Mouse (Mus musculus) natural killer cell, adult 2 months (primary cell): ENCODE results near the gene Tes.

Experiments used
- DNase-seq, 2 experiments: peaks; one replicate each; pipeline ENCODE4 v3.0.0; 2022; ENCODE audit warnings: low spot score in 2 of 2

Gene Tes

DNA sequence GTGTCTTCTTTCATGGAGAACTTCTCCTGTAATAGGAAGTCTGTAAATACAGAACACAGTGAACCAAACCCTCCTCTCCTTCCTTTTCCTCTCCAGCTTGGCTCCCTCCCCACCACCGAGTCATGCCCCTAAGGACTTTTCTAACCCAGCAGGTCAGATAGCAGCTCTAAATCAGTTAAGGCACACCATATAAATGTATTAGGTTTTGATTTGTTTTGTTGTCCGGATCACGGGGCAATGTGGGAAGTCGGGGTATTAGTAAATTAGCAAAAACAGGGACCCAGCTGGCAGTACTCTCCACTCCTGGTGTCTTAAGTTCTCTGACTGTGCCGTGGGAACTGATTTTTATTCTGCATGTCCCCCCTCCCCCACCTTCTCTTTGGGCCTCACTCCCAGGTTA lies 14.4 kb downstream of the Tes start:
- no peak for DNase-seq

DNA sequence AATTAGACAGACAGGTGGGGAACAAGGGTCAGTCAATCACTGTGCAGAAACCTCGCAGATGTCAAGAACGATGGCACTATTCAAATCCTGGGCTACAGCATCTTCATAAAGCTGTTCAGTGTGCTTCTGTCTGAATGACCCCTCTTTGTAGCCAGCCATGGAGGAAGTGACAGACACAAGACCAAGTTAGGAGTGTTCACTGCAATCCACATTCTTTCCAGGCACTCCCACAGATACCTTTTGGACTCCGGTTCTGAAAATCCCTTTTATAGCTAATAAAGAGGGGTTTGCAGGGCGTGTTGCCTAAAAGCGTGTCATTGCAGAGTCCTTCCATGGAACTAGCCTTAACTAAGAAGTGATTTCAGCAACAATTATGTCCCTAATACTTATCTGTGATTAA lies 14.9 kb downstream of the Tes start:
- DNase-seq = no peak

DNA sequence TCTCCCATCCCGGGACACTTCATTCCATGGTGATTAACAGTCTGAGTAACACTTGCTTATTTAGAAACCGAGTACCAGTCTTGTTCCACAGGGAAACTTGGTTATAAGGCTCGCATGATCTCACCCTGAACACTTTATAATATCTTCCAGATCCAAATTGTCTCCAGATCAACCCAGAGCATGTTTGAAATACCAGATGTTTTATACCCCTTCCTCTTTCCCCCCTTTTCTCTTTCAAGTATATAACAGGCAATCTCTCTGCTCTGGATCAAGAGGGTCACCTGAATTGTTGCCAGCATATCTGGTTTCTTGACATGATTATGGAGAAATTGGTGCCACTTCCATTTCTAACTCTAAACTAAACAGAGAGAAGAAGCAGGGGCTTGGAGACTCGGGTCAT lies 17.3 kb downstream of the Tes start:
- DNase-seq = no peak

- DNase-seq = no peak
Observed at GRCm38 (mm10) chr6:17082800-17083199, 17.9 kb downstream of the Tes start.

GRCm38 (mm10) chr6:17087485-17087884 lies 22.5 kb downstream of the Tes start:
- DNase-seq = peak; percentile 62 to 74

DNA sequence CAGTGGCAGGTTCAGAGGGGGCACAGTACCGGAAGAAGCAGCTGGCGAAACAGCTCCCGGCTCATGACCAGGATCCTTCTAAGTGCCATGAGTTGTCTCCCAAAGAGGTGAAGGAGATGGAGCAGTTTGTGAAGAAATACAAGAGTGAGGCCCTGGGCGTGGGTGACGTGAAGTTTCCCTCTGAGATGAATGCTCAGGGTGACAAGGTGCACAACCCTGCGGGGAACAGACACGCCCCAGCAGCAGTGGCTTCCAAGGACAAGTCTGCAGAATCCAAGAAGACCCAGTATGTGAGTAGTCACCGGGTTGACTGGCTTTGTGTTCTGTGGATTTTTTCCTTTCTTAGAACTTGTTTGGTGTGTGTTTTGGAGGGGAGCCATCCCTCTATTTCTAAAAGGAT lies 32.4 kb downstream of the Tes start:
- DNase-seq = no peak

DNA sequence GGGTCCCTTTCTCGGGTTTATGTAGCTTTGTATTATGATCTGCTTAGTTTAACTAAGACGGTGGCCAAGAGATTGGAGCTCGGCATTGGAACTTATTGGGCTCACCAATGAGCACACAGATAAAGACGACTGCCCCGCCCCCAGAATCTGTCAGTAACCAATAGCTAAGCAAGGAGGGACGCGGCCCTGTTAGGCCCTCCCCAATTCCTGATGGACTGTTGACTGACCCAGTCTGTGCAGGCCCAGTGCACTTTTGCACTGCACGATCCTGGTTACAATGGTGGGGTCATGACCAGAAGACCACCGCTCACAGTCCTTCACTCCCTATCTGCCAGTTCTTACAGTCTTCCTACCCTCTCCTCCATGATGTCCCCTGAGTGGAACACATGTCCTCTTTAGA lies 33.6 kb downstream of the Tes start:
- DNase-seq = no peak

GRCm38 (mm10) chr6:17099477-17100130 lies 34.7 kb downstream of the Tes start:
- DNase-seq = no peak

- peak in 1 of 2 experiments; percentile 4 for DNase-seq
Observed at GRCm38 (mm10) chr6:17105714-17106113, 40.8 kb downstream of the Tes start.

GRCm38 (mm10) chr6:17106493-17106892 lies 41.5 kb downstream of the Tes start:
- DNase-seq = no peak

GRCm38 (mm10) chr6:17109204-17109603 lies 44.3 kb downstream of the Tes start:
- no peak for DNase-seq

DNA sequence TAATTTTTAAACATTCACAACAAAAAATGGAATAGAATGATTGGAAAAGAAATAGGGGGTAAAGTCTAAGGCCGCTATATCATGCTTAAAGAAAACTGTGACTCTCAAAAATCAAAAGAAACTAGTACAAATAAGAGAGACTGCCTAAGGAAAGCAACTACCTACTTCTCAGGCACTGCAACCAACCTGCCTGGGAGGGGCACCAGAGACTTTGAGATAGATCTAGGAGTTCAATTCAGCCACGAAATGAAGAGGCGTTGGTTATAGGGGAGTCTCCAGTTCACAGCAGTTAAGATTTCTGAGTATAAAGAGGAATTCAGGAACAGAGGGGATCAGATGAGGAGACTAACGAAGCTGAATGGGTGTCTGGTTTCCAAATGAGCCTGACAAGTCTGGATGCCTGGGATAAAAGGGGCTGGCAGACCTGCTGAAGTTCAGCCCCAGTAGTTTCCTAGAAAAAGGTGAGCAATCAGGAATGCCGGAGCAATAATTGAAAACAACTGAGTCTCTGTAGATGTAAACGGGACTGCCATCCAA lies 45.7 kb downstream of the Tes start:
- no peak for DNase-seq

GRCm38 (mm10) chr6:17112081-17112480 lies 47.1 kb downstream of the Tes start:
- DNase-seq = no peak

DNA sequence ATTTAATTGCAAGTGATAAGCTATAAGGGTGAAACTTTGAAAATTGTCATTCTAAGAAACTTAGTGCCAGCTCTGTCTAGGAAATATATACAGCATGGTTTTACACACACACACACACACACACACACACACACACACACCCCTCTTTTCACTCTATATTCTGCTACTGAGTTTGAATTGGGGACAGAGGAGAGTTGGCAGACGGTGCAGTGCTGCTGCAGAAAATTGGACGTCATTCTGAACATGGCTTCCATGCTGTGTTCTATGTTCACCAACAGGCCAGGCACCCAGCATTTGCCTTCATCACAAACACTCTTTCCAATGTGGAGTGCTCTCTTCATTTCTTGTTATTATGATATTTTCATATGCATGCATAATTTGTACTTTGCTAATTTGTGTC lies 48.0 kb downstream of the Tes start:
- no peak for DNase-seq

DNA sequence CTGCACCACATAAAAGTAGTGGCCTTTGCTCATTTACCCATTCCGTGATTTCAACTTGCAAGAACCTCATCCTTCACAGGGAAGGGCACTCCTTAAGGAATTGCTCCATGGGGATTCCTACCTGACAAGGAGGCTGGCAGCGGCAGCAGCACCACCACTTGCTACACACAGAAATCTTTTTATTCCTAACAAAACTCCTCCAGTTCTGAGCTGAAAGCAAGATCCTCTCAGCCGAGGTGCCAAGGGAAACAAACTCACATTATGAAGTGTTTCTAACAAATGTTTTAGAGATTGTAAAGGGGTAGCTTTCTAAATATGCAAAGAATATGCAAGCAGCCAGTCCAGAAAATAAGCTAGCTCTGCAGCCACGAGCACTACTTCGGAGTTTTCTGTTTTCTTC lies 49.6 kb downstream of the Tes start:
- no peak for DNase-seq

DNA sequence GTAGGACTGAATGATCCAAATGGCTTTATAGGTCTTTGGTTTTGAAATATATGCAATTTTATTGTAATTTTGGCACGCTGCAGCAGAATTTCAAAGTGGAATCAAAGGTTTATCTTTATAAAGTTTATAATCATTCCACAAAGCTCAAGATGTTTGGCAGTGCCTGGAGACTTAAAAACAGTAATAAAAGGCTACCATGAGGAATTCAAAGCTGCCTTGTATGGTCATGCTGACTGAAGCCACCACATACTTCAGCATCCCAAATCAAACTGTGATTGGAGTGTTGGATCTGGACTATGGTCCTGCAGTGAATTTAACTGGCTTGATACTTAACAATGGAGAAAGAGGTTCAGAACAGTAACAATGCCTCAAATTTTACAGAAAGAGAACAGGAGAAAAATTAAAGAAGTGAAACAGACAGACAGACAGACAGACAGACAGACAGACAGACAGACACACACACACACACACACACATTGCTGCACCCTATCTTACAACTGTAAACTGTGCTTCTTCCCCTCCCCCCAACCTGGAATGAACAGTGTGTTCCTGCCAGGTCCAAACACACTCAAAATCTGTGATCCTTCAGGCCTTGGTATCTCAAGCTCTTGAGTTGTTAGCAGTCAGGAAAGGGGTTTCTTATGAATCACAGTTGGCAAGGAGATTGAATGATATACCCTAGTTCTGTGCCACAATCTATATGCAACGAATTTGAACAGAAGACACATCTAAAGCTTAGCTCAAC lies 50.3 kb downstream of the Tes start:
- DNase-seq = no peak

- no peak for DNase-seq
Observed at GRCm38 (mm10) chr6:17119521-17120232, 54.7 kb downstream of the Tes start.

GRCm38 (mm10) chr6:17140021-17140420 lies 75.1 kb downstream of the Tes start:
- DNase-seq = no peak

GRCm38 (mm10) chr6:17142577-17143359 lies 77.8 kb downstream of the Tes start:
- no peak for DNase-seq

DNA sequence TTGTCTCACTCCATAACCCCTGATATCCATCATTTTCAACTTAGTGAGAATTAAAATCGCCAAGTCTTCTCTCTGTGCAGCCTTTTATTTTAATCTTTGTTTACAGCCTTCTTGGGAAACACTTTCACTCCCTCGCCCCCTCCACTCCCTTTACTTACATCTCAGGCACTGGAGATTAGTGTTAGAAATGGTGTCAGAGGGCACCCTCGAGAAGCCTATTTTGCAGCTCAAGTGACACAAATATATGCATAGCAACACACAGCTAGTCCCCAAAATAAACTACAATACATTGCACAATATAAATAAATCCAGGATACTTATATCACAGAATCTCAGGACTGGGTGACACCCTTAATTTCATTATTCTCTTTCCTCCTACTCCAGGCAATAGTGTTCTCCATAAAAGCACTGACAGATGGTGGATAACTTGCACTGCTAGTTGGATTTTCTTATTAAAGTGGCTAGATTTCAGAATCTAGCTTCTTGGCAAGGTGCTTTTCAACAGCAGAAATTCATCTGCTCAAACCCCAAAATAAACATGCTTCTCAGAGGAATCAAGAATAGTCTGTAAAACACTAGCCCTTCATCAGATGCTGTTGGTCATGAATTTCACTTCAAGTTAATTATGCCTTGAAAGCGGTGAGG lies 86.2 kb downstream of the Tes start:
- no peak for DNase-seq

- no peak for DNase-seq
Observed at GRCm38 (mm10) chr6:17152551-17152950, 87.6 kb downstream of the Tes start.
